Mouse (Mus musculus) A20 (cell line): ENCODE measurements around the gene Arsa.

Source experiments
- DNase-seq: peaks from one replicate; pipeline ENCODE4 v3.0.0-alpha.2; 2011; ENCODE audit warnings: low read depth, low spot score

Arsa gene

GRCm38 (mm10) chr15:89477091-89477491 lies at the start of gene Arsa:
Gene Arsa (minus strand): TSS chr15:89477425.
- no peak for DNase-seq

- no peak for DNase-seq
Observed at GRCm38 (mm10) chr15:89526776-89527325, 49.6 kb upstream of the Arsa start.

GRCm38 (mm10) chr15:89525896-89526295 lies 48.7 kb upstream of the Arsa start:
- no peak for DNase-seq

GRCm38 (mm10) chr15:89525464-89525863 lies 48.2 kb upstream of the Arsa start:
- DNase-seq: no peak

- DNase-seq: no peak
Observed at GRCm38 (mm10) chr15:89524611-89525415, 47.6 kb upstream of the Arsa start.

GRCm38 (mm10) chr15:89524001-89524571 lies 46.9 kb upstream of the Arsa start:
- no peak for DNase-seq

GRCm38 (mm10) chr15:89523283-89523832 lies 46.1 kb upstream of the Arsa start:
- DNase-seq: no peak

GRCm38 (mm10) chr15:89522566-89523282 lies 45.5 kb upstream of the Arsa start:
- DNase-seq: no peak

- no peak for DNase-seq
Observed at GRCm38 (mm10) chr15:89521951-89522350, 44.7 kb upstream of the Arsa start.

GRCm38 (mm10) chr15:89512679-89513078 lies 35.5 kb upstream of the Arsa start:
- DNase-seq: no peak

GRCm38 (mm10) chr15:89507751-89508150 lies 30.5 kb upstream of the Arsa start:
- no peak for DNase-seq

GRCm38 (mm10) chr15:89504838-89505237 lies 27.6 kb upstream of the Arsa start:
- no peak for DNase-seq

- no peak for DNase-seq
Observed at GRCm38 (mm10) chr15:89501321-89501720, 24.1 kb upstream of the Arsa start.

GRCm38 (mm10) chr15:89500221-89500791 lies 23.1 kb upstream of the Arsa start:
- no peak for DNase-seq

- DNase-seq: no peak
Observed at GRCm38 (mm10) chr15:89499784-89500220, 22.6 kb upstream of the Arsa start.

- no peak for DNase-seq
Observed at GRCm38 (mm10) chr15:89498961-89499688, 21.9 kb upstream of the Arsa start, which contains the start of gene Shank3. Gene Shank3 (plus strand): TSS chr15:89499623.

GRCm38 (mm10) chr15:89498049-89498960 lies 21.1 kb upstream of the Arsa start:
- DNase-seq: no peak

GRCm38 (mm10) chr15:89497391-89498048 lies 20.3 kb upstream of the Arsa start:
- DNase-seq: no peak

- no peak for DNase-seq
Observed at GRCm38 (mm10) chr15:89496841-89497240, 19.6 kb upstream of the Arsa start.
